Mouse (Mus musculus): ENCODE measurements at regions not wholly inside any gene's neighbourhood (a gene's known extent, or its start where the extent isn't known, plus 50 kb on each side); places are given as distances from the start of the nearest gene placed in this dataset.

DNA sequence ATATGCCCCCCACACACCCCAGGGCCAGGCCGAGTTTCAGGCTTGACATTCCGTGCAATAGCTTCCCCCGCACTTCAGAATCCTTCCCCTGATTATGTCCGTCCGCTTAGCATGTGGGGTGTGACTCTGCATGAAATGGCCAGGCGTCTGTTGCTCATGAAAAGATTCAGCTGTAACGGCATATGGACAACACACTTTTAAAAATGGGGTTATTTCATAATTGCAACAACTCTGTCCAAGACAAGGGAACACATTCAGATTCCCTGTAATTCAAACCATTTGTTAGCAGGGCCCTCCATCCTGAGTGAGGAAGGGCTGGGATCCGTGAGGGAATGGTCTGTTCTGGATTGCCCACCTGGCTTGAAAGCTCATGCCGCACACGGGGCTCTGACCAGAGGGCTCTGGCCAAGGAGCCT is 68.2 kb upstream of the Creb5 start:
- Histone ChIP-seq H3K27me3 (ENCODE audit: control insufficient read depth, insufficient read depth, insufficient read length) (no peaks in the 10 kb centered on the region), H3K79me3 (ENCODE audit: low read depth) (no peaks in the 10 kb centered on the region), H3ac (ENCODE audit: control insufficient read depth, insufficient read length, low read depth) (no peak overlapping the region), H3K36me3 (ENCODE audit: control insufficient read depth, insufficient read depth) (no peaks in the 10 kb centered on the region), H3K79me2 (ENCODE audit: control insufficient read depth, insufficient read depth) (no peaks in the 10 kb centered on the region), H3K4me3 (ENCODE audit: insufficient read depth, poor library complexity, severe bottlenecking) (no peak overlapping the region)
- TF ChIP-seq USF1 (IDR thresholded peaks at IDR 0.05; ENCODE audit: low read depth) (no peak), FOSL1 (IDR thresholded peaks at IDR 0.05; ENCODE audit: insufficient read depth, low read length, poor library complexity, severe bottlenecking) (no peak), MYOD1 (IDR thresholded peaks at IDR 0.05; ENCODE audit: control insufficient read depth, insufficient read length, low read depth) (no peak), MAX (IDR thresholded peaks at IDR 0.05) (no peak), CEBPB (IDR thresholded peaks at IDR 0.05; ENCODE audit: low read depth) (no peak), MYOG (IDR thresholded peaks at IDR 0.05; ENCODE audit: control insufficient read depth, extremely low read depth, insufficient read length) (no peak), CTCF (IDR thresholded peaks at IDR 0.05; ENCODE audit: control insufficient read depth, insufficient read depth, insufficient read length) (no peak)

DNA sequence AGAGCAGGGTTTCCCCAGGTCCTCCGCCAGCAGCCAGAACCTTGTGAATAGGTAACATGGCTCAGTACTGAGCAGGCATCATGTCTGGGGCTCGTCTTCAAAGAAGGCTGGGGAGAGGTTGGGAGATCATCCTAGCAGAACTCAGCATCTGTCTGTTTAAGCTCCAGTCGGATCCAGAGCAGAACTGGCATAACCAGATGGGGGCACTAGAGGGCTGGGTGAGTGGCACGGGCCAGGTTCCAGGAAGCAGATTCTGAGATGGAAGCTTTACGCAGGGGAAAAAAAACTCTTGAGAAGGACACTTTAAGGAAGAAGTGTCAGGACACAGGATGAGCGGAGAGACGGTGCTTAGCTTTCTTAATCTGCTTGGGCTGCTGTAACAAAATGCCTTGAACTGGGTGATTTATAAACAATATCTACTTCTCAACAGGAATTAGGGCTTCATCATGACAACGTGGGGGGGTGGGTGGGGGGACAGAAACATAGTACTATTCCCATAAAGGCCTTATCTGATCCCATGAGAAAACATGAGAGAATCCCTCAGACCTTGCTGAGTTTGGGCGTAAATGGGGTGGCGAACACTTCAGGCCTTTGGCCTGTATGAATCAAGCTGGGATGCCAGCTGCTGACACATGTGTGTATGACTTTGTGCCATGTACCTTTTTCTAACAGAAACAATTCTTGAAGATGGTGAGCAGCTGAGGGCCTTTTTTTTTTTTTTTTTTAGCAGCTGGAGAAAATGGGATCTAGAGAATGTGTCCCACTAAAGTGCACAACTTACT is 69.6 kb upstream of the Creb5 start:
- TF ChIP-seq FOSL1 (IDR thresholded peaks at IDR 0.05; ENCODE audit: insufficient read depth, low read length, poor library complexity, severe bottlenecking) (no peak), CTCF (IDR thresholded peaks at IDR 0.05; ENCODE audit: control insufficient read depth, insufficient read depth, insufficient read length) (peak; percentile 24)
- no peaks in the 10 kb centered on the region for H3K36me3 ChIP-seq (ENCODE audit: control insufficient read depth, insufficient read depth)
- no peaks in the 10 kb centered on the region for H3K79me3 ChIP-seq (ENCODE audit: low read depth)
- H3ac ChIP-seq (ENCODE audit: control insufficient read depth, insufficient read length, low read depth), result no peak overlapping the region
- H3K79me2 ChIP-seq (ENCODE audit: control insufficient read depth, insufficient read depth), result no peaks in the 10 kb centered on the region
- no peaks in the 10 kb centered on the region for H3K27me3 ChIP-seq (ENCODE audit: control insufficient read depth, insufficient read depth, insufficient read length)
- no peak overlapping the region for H3K4me3 ChIP-seq (ENCODE audit: insufficient read depth, poor library complexity, severe bottlenecking)

DNA sequence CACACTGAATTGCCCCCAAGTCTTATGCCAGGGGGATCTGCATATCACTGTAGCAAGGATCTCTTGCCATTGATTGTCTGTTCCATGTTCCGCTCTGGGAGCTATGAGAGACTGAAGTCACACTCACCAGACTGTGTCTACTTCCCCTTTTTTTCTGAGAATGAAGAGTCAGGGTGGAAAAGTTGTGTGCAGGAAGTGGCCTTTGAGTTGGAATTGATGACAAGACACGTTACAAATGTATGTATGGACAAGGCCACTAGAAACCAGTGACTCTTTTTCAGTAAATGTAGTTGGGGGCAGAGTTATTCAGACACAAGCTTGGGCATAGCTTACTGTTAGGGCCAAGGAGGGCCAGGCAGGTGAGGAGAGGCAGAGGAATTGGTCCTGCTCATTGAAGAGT is 70.4 kb upstream of the Creb5 start:
- no peaks in the 10 kb centered on the region for H3K79me2 ChIP-seq (ENCODE audit: control insufficient read depth, insufficient read depth)
- TF ChIP-seq MYOG (IDR thresholded peaks at IDR 0.05; ENCODE audit: control insufficient read depth, extremely low read depth, insufficient read length) (no peak), CTCF (IDR thresholded peaks at IDR 0.05; ENCODE audit: control insufficient read depth, insufficient read depth, insufficient read length) (no peak), MYOD1 (IDR thresholded peaks at IDR 0.05; ENCODE audit: control insufficient read depth, insufficient read length, low read depth) (no peak), MAX (IDR thresholded peaks at IDR 0.05) (no peak), FOSL1 (IDR thresholded peaks at IDR 0.05; ENCODE audit: insufficient read depth, low read length, poor library complexity, severe bottlenecking) (no peak), CEBPB (IDR thresholded peaks at IDR 0.05; ENCODE audit: low read depth) (no peak), USF1 (IDR thresholded peaks at IDR 0.05; ENCODE audit: low read depth) (no peak)
- no peaks in the 10 kb centered on the region for H3K27me3 ChIP-seq (ENCODE audit: control insufficient read depth, insufficient read depth, insufficient read length)

DNA sequence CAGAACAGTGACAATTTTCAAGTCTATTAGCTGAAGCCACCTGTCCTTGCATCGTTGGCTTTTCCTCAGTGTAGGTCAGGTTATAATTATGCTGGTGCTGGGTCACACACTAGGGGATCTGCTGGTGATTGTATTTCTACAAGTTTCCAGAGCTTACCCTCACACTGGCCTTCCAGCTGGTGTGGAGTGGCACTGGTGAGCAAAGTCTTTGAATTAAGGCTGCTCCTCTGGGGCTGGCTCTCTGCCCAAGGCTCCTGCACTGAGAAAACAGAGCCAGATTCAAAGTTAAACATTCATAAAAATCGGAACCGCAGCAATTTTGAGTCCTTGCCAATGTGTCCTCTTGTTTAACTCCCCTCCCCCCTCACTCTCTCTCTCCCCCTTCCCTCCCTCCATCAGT is 75.7 kb upstream of the Creb5 start:
- TF ChIP-seq CEBPB (IDR thresholded peaks at IDR 0.05; ENCODE audit: low read depth), result no peak
- no peak for TF ChIP-seq MYOG (IDR thresholded peaks at IDR 0.05; ENCODE audit: control insufficient read depth, extremely low read depth, insufficient read length)
- no peak for TF ChIP-seq MAX (IDR thresholded peaks at IDR 0.05)
- TF ChIP-seq USF1 (IDR thresholded peaks at IDR 0.05; ENCODE audit: low read depth), result no peak
- no peak for TF ChIP-seq CTCF (IDR thresholded peaks at IDR 0.05; ENCODE audit: control insufficient read depth, insufficient read depth, insufficient read length)
- TF ChIP-seq MYOD1 (IDR thresholded peaks at IDR 0.05; ENCODE audit: control insufficient read depth, insufficient read length, low read depth), result no peak
- TF ChIP-seq FOSL1 (IDR thresholded peaks at IDR 0.05; ENCODE audit: insufficient read depth, low read length, poor library complexity, severe bottlenecking), result no peak
- no peaks in the 10 kb centered on the region for H3K79me2 ChIP-seq (ENCODE audit: control insufficient read depth, insufficient read depth)
- H3K79me3 ChIP-seq (ENCODE audit: low read depth), result no peaks in the 10 kb centered on the region

More for the DNA sequence above, 70.4 kb upstream of the Creb5 start:
- no peak overlapping the region for H3K4me3 ChIP-seq (ENCODE audit: insufficient read depth, poor library complexity, severe bottlenecking)
- no peaks in the 10 kb centered on the region for H3K79me3 ChIP-seq (ENCODE audit: low read depth)
- H3K36me3 ChIP-seq (ENCODE audit: control insufficient read depth, insufficient read depth), result no peaks in the 10 kb centered on the region
- H3ac ChIP-seq (ENCODE audit: control insufficient read depth, insufficient read length, low read depth), result no peak overlapping the region

DNA sequence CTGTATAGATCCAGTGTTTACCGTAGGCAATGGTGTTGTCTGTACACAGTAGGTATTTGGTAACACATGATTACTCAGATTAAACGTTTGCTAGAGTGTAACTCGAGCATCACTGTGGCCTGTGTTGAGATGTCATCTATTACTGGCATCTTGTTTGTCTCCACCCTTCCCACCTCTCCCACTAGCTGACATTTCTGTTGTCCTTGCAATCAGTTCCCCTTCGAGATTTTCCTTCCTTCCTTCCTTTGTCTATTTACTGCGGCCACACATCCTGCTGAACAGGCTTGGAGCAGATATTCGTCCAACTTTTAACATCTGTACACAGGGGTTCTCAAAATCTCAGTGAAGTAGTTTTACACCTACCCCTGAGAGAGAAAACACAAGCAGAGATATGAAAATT is 77.7 kb upstream of the Creb5 start:
- Histone ChIP-seq H3K79me2 (ENCODE audit: control insufficient read depth, insufficient read depth) (no peaks in the 10 kb centered on the region), H3K27me3 (ENCODE audit: control insufficient read depth, insufficient read depth, insufficient read length) (no peaks in the 10 kb centered on the region), H3K36me3 (ENCODE audit: control insufficient read depth, insufficient read depth) (no peaks in the 10 kb centered on the region), H3K79me3 (ENCODE audit: low read depth) (no peaks in the 10 kb centered on the region), H3K4me3 (ENCODE audit: insufficient read depth, poor library complexity, severe bottlenecking) (no peak overlapping the region), H3ac (ENCODE audit: control insufficient read depth, insufficient read length, low read depth) (no peak overlapping the region)
- TF ChIP-seq MYOD1 (IDR thresholded peaks at IDR 0.05; ENCODE audit: control insufficient read depth, insufficient read length, low read depth) (no peak), USF1 (IDR thresholded peaks at IDR 0.05; ENCODE audit: low read depth) (no peak), CTCF (IDR thresholded peaks at IDR 0.05; ENCODE audit: control insufficient read depth, insufficient read depth, insufficient read length) (no peak), CEBPB (IDR thresholded peaks at IDR 0.05; ENCODE audit: low read depth) (no peak), MAX (IDR thresholded peaks at IDR 0.05) (no peak), FOSL1 (IDR thresholded peaks at IDR 0.05; ENCODE audit: insufficient read depth, low read length, poor library complexity, severe bottlenecking) (no peak), MYOG (IDR thresholded peaks at IDR 0.05; ENCODE audit: control insufficient read depth, extremely low read depth, insufficient read length) (no peak)

More for the DNA sequence above, 75.7 kb upstream of the Creb5 start:
- Histone ChIP-seq H3ac (ENCODE audit: control insufficient read depth, insufficient read length, low read depth) (no peak overlapping the region), H3K36me3 (ENCODE audit: control insufficient read depth, insufficient read depth) (no peaks in the 10 kb centered on the region), H3K27me3 (ENCODE audit: control insufficient read depth, insufficient read depth, insufficient read length) (no peaks in the 10 kb centered on the region), H3K4me3 (ENCODE audit: insufficient read depth, poor library complexity, severe bottlenecking) (no peak overlapping the region)

DNA sequence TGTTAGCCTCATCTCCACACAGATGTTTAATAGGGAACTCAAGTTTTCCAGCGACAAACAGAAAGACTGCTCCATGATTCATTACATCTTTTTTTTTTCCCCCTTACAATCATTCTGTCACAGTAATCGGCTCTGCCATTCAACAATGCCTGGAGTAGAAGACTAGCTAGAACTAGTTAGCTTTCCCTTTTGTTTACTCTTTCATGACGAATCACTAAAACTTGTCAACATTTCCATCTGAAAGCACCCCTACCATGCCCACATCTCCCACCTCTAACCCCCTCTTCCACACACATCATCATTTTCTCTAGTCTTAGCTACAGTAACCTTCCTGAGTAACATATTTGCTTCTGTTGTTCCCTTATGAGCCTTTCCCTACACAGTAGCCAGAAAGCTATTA is 78.6 kb upstream of the Creb5 start:
- H3K79me2 ChIP-seq (ENCODE audit: control insufficient read depth, insufficient read depth), result no peaks in the 10 kb centered on the region
- TF ChIP-seq CEBPB (IDR thresholded peaks at IDR 0.05; ENCODE audit: low read depth), result no peak
- TF ChIP-seq MYOD1 (IDR thresholded peaks at IDR 0.05; ENCODE audit: control insufficient read depth, insufficient read length, low read depth), result no peak
- TF ChIP-seq MYOG (IDR thresholded peaks at IDR 0.05; ENCODE audit: control insufficient read depth, extremely low read depth, insufficient read length), result no peak
- no peak for TF ChIP-seq MAX (IDR thresholded peaks at IDR 0.05)
- TF ChIP-seq FOSL1 (IDR thresholded peaks at IDR 0.05; ENCODE audit: insufficient read depth, low read length, poor library complexity, severe bottlenecking), result no peak
- TF ChIP-seq USF1 (IDR thresholded peaks at IDR 0.05; ENCODE audit: low read depth), result no peak
- no peaks in the 10 kb centered on the region for H3K27me3 ChIP-seq (ENCODE audit: control insufficient read depth, insufficient read depth, insufficient read length)
- H3K79me3 ChIP-seq (ENCODE audit: low read depth), result no peaks in the 10 kb centered on the region
- no peaks in the 10 kb centered on the region for H3K36me3 ChIP-seq (ENCODE audit: control insufficient read depth, insufficient read depth)
- no peak overlapping the region for H3K4me3 ChIP-seq (ENCODE audit: insufficient read depth, poor library complexity, severe bottlenecking)
- H3ac ChIP-seq (ENCODE audit: control insufficient read depth, insufficient read length, low read depth), result no peak overlapping the region
